ENCODE assay signal across 7 mouse cellular contexts in the genomic region with DNA sequence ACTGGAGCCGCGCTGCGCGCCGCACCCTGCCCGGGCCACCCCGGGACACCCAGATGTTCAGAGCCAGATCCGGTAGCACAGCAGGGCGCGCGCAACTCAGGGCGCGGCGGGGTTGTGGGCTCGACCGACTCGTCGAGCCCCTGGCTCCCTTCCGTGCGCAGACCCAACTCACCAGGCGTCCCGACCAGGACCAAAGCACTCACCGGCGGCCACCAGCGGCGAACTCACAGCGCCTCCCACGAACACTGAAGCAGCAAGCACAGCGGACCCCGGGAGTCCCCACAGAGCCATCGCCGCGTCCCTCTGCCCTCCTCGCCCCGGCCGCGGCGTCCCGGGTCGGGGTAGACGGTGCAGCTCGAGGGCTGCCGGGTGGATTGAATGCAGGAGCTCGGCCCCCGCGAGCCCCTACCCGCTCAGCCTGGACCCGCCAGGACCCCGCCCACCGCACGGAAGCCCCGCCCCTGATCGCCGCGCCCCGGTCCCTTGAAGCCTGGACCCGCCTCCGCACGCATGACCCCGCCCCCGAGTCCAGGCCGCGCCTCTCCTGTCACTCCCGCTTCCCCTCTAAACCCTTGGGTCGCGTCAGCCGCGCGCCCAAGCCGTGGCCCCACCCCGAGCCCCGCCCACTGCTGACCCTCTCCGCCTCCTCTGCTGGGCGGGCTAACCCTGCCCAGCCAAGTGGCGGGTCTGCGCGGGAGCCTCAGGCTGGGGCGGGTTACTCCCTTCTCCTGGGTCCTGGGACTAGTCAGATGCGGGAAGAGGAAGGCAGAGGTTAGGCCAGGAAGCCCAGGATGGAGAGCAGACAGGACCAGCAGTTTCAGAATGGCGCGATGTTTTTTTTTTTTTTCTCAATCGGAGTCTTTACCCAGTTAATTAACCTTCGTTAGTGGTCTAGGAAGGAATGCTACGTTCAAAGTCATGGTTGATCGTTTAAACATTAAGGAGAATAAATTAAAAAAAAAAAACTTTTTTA. TPM values are rescaled to one million over a fixed set of nuclear protein-coding genes. Genes with fewer than 3 reads are reported as not detected.
DNase-seq lines count a peak whose midpoint lies in the region; ATAC-seq and TF ChIP-seq lines count a peak whose summit lies in the region.

A gene (minus strand): TSS at position 455 of the 973 bp plus-strand sequence.

- H3K4me3 ChIP-seq in embryonic facial prominence, embryonic 10.5 days = peak within 1 kb of the TSS; percentile 82
- H3K4me3 ChIP-seq in intestine, postnatal 0 days (ENCODE audit: low read depth, low read length) = peak within 1 kb of the TSS; percentile 69
- peak within 1 kb of the TSS; percentile 74 for H3K4me3 ChIP-seq in midbrain, embryonic 12.5 days
- peak within 1 kb of the TSS; percentile 90 for H3K4me3 ChIP-seq in small intestine, adult 2 months (ENCODE audit: low read depth, low read length)

- intact Hi-C loops in left cerebral cortex, postnatal 4 days (cut with DNase I) = no loop called here

- peak within 1 kb of the TSS; percentile 76 for H3K9ac ChIP-seq in intestine, postnatal 0 days (ENCODE audit: low read depth, low read length)
- peak within 1 kb of the TSS; percentile 81 for H3K9ac ChIP-seq in midbrain, embryonic 12.5 days (replicated peaks)

- TF ChIP-seq CTCF in intestine, postnatal 0 days (IDR thresholded peaks at IDR 0.05; ENCODE audit: low read depth) = peak; percentile 50
- TF ChIP-seq CTCF in small intestine, adult 2 months (IDR thresholded peaks at IDR 0.05; ENCODE audit: extremely low read depth, insufficient read length, insufficient replicate concordance, low read depth, low read length) = no peak

- TF ChIP-seq POLR2A in small intestine, adult 2 months (IDR thresholded peaks at IDR 0.05; ENCODE audit: low read depth, low read length) = peak; percentile 52; the same call in 1 of the 2 replicates

- H3K4me2 ChIP-seq in intestine, postnatal 0 days (replicated peaks; ENCODE audit: low read depth) = peak within 1 kb of the TSS; percentile 92
- peak within 1 kb of the TSS; percentile 77 for H3K4me2 ChIP-seq in midbrain, embryonic 12.5 days (replicated peaks)

- H3K4me1 ChIP-seq in embryonic facial prominence, embryonic 10.5 days = peaks cover 43% of the 10 kb centered on the region
- 0 out of 2 replicates have a peak, but pooled peaks cover 3% of the 10 kb centered on the region for H3K4me1 ChIP-seq in intestine, postnatal 0 days (replicated peaks; ENCODE audit: control insufficient read depth, insufficient read depth, low read length)
- H3K4me1 ChIP-seq in midbrain, embryonic 12.5 days = peaks cover 21% of the 10 kb centered on the region
- peaks cover 10% of the 10 kb centered on the region for H3K4me1 ChIP-seq in small intestine, adult 2 months (ENCODE audit: control insufficient read depth, insufficient read depth, insufficient read length, low read length)

- no peaks in the 10 kb centered on the region for H3K36me3 ChIP-seq in embryonic facial prominence, embryonic 10.5 days (replicated peaks)
- no peaks in the 10 kb centered on the region for H3K36me3 ChIP-seq in intestine, postnatal 0 days (ENCODE audit: control insufficient read depth, insufficient read depth)
- H3K36me3 ChIP-seq in midbrain, embryonic 12.5 days = no peaks in the 10 kb centered on the region
- H3K36me3 ChIP-seq in small intestine, adult 2 months (ENCODE audit: control insufficient read depth, insufficient read depth, low read length) = no peaks in the 10 kb centered on the region

- no peaks in the 10 kb centered on the region for H3K27me3 ChIP-seq in embryonic facial prominence, embryonic 10.5 days (replicated peaks; ENCODE audit: low read depth, poor library complexity, severe bottlenecking)
- H3K27me3 ChIP-seq in intestine, postnatal 0 days (replicated peaks; ENCODE audit: control insufficient read depth, insufficient read depth, low read length) = no peaks in the 10 kb centered on the region
- H3K27me3 ChIP-seq in midbrain, embryonic 12.5 days = peaks cover 6% of the 10 kb centered on the region; the same call in 1 of the 2 replicates
- H3K27me3 ChIP-seq in small intestine, adult 2 months (ENCODE audit: control insufficient read depth, insufficient read depth, low read length) = no peaks in the 10 kb centered on the region

- peak; percentile 98 for ATAC-seq in intestine, postnatal 0 days
- peak; percentile 96 for ATAC-seq in midbrain, embryonic 12.5 days (ENCODE audit: low FRiP score, low read depth)

- no peaks in the 10 kb centered on the region for H3K9me3 ChIP-seq in embryonic facial prominence, embryonic 10.5 days
- no peaks in the 10 kb centered on the region for H3K9me3 ChIP-seq in intestine, postnatal 0 days (ENCODE audit: control insufficient read depth)
- no peaks in the 10 kb centered on the region for H3K9me3 ChIP-seq in midbrain, embryonic 12.5 days

- DNase-seq in adrenal gland, postnatal 10 days = peak; percentile 100
- DNase-seq in embryonic facial prominence, embryonic 10.5 days (ENCODE audit: low spot score) = peak; percentile 100
- DNase-seq in gonadal fat pad, adult 2 months (ENCODE audit: low read depth) = no peak
- peak; percentile 99 for DNase-seq in left cerebral cortex, postnatal 4 days

- WGBS in embryonic facial prominence, embryonic 10.5 days = 1% methylated on average over 85 of the region's 85 CpGs
- under 1% methylated on average over 74 of the region's 85 CpGs for WGBS in intestine, postnatal 0 days
- WGBS in midbrain, embryonic 12.5 days = 1% methylated on average over 80 of the region's 85 CpGs
- WGBS in small intestine, adult 2 months = under 1% methylated on average over 84 of the region's 85 CpGs

- H3K27ac ChIP-seq in embryonic facial prominence, embryonic 10.5 days (replicated peaks) = peak within 1 kb of the TSS; percentile 91
- H3K27ac ChIP-seq in intestine, postnatal 0 days (ENCODE audit: low read depth, low read length) = peak within 1 kb of the TSS; percentile 72
- peak within 1 kb of the TSS; percentile 49; the same call in 1 of the 2 replicates for H3K27ac ChIP-seq in midbrain, embryonic 12.5 days (replicated peaks)
- H3K27ac ChIP-seq in small intestine, adult 2 months (ENCODE audit: insufficient read depth, low read depth, low read length) = peak within 1 kb of the TSS; percentile 67

RNA-seq across cellular contexts. Expression of the gene that starts here (rescaled TPM):
- 10 to 100 TPM; 32.3 to 32.4 TPM for total RNA-seq in adrenal gland, postnatal 10 days (2021)
- polyA plus RNA-seq in embryonic facial prominence, embryonic 10.5 days (2016; fragmentation: Nextera tagmentation; extraction: Ambion mirVana) = 13.9 and 14.0 TPM in 2 replicates
- polyA plus RNA-seq in gonadal fat pad, adult 2 months (2012; rRNA removed) = 14.0 and 15.9 TPM in 2 replicates
- 11.2 and 11.5 TPM in 2 replicates for polyA plus RNA-seq in intestine, postnatal 0 days (2015; fragmentation: Nextera tagmentation; extraction: Ambion mirVana)
- total RNA-seq in left cerebral cortex, postnatal 4 days (2021) = 10 to 100 TPM; 12.1 to 12.8 TPM
- 11.8 and 13.5 TPM in 2 replicates for polyA plus RNA-seq in midbrain, embryonic 12.5 days (2016; fragmentation: Nextera tagmentation; extraction: Ambion mirVana)
- polyA plus RNA-seq in small intestine, adult 2 months (2012; rRNA removed) = 5.2 and 10.7 TPM in 2 replicates
